Mouse (Mus musculus): ENCODE measurements at regions not wholly inside any gene's neighbourhood (a gene's known extent, or its start where the extent isn't known, plus 50 kb on each side); places are given as distances from the start of the nearest gene placed in this dataset.

DNA sequence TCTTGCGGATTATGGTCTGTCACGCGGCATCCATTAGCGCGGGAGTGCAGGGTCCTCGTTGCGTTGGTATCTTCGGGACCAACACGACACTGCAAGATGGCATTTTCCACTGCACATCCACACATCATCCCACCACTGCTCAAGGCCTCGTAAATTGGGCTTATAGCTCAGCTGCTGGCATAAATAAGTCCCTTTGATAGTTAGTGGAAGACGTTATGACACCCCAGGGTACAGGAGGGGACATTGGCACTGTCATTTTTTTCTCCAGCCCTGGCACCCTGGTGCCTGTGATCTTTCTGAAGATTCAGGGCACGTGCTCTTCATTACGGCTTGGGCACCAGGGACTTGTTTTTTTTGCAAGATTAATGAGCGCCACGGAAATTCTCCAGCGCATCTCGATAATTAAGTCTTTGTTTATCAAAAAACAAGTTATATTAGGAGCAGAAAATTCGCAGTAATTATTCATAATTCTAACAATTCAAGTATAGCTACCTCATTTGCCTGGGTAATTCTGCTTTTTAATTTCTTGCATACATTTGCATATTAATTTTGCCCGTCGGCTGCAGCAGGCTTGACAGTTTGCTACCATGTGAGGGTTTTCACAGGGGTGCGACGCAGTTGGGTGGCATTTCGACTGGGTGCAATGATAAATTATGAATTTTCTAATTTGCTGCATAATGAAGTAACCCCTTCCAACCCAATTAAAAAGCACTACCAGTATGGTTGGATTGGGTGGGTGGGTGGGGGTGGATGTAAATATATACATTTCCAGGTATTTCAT lies 119.1 kb downstream of the Vrk1 start:
- DNase-seq: no peak

DNA sequence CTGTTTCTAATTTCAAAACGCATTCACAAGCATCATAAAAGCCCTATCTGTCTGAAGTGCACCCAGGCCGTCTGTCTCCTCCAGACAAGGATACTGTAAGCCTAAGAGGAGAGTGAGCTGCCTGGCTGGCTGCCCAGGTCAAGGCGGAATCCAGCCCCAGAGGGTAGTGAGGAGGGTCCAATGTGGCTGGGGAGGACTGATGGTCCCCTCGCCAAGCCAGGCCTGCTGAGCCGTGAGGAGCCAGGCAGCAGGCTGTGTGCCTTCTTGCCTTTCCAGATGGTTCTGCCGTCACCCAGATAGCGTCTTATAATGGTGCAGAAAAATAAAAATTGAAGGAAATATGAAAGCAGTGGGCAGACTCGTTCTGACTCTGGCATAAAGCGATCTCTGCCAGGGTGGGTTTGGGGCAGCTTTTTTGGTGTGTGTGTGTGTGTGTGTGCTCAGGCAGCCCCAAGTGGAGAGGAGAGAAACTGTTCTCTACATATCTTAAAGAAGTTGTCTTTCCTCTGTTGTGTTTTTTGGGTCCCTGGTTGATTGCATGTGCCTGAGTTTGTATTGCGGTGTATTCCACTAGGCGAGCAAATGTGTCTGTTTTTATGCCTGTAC lies 120.1 kb downstream of the Vrk1 start:
- peak; percentile 8 for DNase-seq

DNA sequence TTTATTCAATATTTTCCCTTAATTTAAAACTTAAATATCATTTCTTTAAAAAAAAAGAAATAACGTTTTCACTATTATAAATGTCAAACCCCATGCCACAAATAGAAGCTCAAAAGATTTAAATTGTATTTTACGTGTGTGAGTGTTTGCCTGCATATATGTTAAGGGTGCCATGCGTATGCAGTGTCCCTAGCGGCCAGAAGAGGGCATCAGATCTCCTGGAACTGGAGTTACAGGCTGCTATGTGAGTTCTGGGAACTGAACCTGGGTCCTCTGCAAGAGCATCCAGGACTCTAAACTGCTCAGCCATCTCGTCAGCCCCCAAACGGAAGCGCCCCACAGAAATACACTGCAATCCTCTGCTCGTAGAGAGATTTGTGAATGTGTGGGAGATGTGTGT lies 122.7 kb downstream of the Vrk1 start:
- no peak for DNase-seq

DNA sequence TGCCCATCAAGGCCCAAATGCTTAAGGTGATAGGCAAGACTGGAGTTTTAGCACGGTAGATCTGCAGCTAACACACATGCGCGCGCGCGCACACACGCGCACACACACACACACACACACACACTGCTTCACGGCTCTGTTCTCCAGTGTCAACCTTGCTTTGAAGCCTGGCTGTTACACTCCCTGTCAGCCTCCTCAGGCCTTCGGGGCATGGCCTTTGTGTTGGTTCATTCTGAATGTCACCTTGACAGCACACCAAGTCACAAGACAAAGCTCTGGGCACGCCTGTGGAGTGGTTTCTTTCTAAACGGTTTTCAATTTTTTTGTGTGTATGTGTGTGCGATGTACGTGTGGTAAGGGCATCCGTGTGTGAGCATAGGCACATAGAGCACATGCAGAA lies 128.4 kb downstream of the Vrk1 start:
- DNase-seq: no peak

DNA sequence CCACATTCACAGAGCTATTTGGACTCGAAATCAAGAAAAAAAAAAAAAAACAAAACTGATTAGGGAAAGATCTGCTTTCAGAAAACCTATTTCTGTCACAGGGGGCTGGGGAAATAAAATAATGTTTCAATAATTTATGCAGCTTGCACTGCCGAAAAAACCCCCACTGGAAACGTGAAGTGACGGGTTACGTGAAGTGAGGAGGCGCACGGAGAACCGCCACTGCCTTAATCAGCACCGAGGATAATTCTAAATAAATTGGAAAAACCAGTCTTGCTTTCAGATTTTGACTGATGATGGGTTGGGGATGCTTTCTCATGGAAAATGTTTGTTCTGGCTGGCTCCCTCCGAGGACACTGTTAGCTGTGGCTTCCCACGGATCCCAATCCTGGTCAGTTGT lies 129.5 kb downstream of the Vrk1 start:
- DNase-seq: no peak

DNA sequence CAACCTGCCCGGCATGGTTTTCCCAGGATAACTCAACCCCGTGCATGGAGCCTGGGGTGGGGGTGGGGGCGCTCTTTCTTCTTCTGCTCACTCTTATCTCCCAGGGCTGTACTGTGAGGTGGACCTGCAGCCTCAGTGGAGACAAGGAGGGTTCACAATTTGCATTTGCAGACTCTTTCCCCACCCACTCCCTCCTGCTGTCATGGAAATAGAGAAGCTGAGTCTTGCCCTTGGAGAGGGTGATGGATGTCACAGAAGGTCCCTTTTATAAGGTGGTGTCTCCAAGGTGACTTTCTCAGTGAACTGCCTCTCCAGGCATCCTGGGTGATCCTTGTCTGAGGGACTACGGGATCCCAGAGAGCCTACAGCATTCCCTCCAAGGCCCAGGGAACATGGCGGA lies 129.9 kb downstream of the Vrk1 start:
- no peak for DNase-seq

DNA sequence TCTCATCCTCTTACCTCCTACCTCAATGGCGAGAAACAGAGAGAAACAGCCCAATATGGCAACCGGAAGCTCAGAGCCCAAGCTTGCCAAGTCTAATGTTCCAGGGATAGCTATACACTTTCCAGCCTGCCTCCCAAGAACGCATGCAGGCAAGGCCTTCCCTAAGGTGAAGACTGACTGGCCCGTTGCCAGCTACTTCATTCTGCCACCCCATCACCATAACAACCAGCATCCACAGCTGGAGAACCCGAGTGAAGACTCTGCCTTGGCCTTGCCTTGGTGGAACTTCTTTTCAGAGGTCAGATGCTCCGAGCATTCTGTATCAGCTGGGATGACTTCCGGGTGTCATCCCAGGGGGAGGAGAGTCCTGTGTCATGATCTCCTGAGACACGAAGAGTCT lies 130.6 kb downstream of the Vrk1 start:
- DNase-seq: no peak

DNA sequence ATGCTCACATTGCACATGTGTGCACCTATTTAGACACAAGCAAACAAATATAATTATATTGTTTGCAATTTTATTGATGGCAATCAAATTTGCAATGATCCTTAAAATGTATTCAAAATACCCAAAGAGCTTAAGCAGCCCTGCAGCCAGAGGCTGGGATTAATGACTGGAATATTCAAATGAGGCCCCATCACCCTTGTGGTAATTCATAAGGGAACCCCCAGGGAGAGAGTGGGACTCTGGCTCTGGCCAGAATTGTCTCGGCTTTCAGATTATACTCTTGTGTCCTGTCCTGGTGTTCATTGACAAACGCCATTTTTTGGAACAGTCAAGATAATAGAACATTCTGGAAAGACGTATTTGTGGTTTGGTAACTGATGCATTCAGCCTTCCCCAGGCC lies 133.5 kb downstream of the Vrk1 start:
- no peak for DNase-seq

DNA sequence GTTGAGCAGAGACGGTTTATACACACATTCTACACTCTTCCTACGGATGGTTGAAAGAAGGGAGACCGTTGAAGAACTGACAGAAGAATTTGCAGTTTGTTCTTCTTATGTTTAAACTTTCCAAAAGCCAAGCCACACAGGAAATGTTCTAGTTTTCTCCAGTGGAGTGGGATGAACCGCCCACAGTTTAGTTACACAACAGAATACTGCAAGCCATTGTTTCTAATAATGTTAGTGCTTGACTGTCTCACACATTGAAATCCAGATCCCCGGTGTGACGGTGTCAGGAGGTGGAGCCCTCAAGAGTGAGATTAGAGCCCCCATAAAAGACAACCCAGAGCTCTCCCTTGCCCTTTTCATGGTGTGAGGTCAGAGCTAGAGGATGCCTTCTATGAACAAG lies 146.8 kb downstream of the Vrk1 start:
- DNase-seq: no peak

DNA sequence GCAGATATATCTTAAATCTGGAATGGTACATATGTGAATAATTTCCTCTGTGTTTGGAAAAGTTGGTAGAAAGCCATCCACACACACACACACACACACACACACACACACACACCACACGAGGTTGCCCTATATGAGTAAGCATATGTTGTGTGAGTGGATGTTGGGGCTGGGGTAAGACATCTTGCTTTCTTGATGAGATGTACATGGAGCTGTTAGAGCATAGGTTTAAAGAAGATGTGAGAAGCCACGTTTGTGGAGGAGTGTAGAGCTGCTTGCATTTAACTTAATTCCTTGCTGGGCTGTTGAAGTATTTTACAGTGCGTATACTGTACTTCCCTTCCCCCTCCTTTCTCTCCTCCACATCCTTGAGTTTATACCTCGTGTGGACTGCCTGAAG lies 147.8 kb downstream of the Vrk1 start:
- DNase-seq: no peak

DNA sequence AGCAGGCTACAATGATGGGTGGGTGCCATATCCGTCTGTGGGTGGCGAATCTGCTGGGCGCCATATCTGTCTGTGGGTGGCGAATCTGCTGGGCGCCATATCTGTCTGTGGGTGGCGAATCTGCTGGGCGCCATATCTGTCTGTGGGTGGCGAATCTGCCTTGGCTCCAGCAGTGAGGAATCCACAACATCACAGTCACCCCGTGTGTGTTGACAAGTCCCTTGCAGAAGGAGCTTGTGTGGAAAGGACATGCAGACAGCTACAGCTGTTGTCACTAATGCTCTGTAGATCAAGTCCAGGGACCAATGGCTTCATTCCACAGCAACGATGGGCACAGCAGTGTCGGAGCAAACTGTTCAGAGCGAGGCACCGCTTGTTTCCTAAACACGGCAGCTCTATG lies 148.6 kb downstream of the Vrk1 start:
- no peak for DNase-seq

DNA sequence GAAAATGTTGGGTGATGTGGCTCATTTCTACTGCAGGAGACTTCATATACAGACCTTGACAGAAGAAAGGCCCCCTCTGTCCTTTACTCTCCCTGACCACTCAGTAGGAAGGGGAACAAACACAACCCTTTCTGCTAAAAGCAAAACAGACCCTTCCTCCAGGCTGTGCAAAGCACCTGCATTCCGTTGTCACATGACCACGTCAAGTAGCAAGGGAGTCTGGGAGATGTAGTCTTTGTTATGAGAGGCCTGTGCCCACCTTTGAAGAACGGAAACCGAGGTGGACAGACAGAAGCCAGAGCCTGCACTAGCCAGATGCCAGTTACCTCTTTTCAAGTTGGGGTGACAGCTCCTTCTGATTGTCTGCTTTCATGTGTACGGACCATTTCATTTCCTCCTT lies 161.3 kb downstream of the Vrk1 start:
- no peak for DNase-seq

DNA sequence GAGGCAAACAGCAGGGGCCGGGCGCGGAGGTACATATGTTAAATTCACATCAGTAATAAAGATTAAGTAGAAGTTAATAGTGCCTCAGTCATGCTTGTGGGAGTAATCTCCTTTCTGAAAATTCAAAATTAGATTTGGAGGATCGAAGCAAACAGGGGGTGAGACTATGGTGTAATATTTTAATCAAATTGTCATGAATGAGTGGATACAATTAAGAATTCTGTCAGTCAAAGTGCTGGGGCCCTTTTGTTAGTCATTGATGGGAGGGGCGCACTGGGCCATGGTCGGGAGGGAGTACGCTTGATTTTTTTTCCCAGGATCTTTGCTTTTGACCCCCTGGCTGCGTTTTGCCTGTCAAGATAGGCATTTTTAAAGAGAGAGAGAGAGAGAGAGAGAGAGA lies 163.2 kb downstream of the Vrk1 start:
- DNase-seq: no peak

DNA sequence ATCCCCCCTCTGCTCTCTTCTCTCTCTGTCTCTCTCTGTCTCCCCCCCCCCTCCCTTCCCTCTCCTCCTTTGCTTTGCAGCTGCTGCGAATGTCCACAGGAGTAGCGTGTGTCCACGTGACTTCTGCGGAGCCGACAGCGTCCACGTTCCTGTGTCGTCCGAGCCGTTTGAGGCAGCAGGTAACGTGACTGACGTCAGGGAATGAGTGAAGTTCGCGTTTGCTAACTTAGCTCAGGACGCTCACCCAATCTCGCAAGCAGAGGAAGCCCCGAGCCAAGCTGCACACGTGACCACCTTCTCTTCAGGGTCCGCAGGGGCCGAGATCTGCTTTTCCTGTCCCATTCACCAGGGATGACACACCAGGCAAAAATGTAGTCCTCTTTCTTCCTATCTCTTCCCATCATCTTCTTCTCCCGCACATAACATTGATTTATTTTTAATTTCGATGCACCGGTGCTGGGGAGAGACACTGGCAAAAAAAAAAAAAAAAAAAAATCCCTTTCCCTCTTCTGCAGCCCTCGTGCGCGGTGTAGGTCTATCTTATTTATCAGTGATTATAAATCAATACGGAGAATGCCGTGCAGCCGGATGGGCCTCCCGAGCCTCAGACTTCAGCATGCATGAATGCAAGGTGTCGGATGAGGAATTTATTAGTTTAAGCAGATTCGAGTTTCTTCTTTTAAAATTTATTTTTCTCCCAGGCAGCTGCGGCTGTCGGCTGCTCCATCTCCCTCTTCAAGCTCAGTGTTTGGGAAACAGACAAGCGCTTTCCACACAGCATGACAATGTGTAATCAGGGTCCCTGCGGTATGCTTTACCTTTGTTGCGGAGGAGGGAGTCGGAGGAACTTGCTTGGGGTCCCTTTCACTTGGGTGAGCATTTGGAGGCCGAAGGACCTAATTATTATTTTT lies 164.3 kb downstream of the Vrk1 start:
- DNase-seq: peak; percentile 39

DNA sequence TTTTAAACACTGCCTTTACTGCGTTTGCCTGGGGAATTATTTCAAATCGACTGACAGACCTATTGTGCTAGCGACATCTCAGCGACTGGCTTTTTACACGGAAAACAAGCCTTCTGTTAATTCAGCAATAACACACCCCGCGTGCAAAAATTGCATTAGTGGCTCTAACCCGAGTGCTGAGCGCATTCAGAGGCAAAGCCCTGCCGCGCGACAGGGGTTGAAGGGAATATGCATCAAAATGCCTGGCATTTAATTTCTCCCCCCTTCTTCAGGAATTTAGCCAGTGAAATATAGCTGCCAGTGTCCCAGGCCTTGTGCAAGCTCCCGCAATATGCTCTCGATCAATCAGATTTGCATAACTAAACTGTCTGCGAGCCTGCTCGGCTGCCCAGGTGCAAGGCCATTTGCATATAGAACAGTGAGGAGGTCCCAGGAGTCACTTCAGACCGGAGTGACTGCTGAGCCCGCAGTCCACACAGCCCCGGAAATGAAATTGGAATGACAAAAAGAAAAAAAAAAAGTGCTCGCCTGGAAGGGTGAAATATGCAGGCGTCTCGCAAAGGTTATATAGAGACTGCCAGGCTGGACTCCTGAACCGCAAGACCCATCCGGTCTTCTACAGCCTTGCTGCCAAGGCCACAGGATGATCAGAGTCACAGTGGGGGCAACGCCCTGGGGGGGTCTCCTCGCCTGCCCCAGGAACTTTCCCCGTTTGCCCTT lies 165.1 kb downstream of the Vrk1 start:
- DNase-seq: peak; percentile 18

DNA sequence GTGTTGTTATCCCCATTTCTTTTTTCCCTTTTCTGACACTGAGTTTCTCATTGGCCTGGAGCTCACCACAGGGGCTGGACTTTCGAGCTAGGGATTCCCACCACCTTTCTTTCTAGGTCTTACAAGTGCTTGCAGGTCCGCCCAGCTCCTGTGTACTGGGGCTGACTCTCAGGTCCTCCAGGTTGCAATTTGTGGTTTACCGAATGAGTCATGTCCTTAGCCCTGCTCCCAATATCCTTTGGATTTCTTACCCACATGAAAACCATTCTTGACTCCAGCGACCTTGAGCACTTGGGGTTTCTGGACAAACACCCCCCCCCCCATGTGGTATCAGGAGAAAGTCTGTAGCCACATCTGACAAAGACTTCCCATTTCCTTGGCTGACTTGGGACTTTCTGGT lies 167.3 kb downstream of the Vrk1 start:
- no peak for DNase-seq

DNA sequence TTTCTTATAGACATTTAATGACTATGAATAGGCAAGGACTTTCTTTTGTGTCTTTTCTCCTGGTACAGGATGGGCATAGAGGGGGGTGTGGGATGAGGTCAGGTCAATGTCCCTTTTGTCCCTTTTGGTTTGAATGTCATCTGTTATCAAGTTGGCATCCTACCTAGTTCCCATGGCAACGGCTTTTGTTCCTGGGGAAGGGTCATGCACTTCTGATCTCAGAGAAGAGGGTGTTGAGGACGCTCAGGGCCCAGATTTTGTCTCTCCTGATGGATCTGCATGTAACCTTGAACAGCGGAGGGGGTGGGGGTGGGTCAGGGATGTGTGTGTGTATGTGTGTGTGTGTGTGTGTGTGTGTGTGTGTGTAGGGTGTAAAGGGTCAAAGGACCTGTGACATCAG lies 167.8 kb downstream of the Vrk1 start:
- DNase-seq: no peak

DNA sequence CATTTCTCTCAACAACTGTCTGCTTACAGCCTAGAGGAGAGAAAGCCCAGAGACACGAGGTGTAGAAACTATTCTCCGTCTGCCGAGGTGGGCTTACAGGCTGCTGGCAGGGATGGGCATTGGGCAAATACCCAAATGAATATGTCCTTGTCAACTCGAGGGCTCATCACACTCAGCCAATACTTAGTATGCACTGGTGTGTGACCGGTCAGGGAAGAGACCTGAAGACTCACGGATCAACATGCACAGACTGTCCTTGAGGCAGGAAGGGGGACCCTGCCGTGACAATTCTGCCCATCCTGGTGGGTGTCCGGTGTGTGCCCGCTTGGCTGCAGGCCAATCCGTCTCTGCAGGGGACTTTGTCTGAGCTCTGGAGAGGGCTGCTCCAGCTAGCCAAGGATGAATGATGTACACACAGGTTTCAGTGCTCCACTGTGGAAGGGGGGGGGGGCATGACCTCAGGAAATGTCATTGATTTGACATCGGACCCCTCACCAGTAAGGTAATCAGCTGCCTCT lies 168.7 kb downstream of the Vrk1 start:
- DNase-seq: no peak

DNA sequence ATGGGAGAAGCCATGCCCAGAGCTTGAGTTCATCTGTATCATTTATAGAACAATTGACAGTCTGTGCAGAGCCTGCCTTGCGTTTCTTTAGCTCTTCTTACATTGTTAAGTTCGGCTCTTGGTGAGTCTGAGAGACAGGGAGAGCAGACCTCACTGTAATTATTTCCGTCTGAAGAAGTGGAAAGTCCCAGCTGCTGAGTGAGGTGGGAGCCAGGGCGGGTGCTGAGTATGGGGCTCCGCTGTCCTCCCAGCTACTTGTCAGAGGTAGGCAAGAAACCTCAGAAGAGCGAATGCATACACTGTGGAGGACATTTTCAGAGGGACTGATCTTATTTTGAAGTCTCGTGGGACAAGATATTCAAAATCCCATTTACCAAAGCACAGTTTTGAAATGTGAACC lies 172.9 kb downstream of the Vrk1 start:
- DNase-seq: no peak

DNA sequence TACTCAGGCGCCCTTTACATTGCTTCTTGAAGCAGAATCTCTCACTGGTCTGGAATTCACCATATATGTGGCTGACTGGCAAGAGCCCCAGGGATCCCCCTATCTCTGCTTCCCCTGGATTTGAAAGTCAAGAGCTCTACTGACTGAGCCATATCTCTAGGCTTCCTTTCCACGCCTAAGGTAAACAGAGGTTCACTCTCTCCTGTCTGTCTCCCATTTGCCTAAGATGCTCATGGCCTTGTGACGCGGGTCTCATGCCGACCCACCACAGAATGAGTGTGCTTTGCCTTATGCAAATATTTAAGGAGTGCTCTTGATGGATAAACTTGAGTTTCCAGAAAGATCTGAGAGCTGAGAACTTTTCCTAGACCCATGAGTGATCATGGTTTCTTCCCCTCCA lies 173.9 kb downstream of the Vrk1 start:
- DNase-seq: no peak

DNA sequence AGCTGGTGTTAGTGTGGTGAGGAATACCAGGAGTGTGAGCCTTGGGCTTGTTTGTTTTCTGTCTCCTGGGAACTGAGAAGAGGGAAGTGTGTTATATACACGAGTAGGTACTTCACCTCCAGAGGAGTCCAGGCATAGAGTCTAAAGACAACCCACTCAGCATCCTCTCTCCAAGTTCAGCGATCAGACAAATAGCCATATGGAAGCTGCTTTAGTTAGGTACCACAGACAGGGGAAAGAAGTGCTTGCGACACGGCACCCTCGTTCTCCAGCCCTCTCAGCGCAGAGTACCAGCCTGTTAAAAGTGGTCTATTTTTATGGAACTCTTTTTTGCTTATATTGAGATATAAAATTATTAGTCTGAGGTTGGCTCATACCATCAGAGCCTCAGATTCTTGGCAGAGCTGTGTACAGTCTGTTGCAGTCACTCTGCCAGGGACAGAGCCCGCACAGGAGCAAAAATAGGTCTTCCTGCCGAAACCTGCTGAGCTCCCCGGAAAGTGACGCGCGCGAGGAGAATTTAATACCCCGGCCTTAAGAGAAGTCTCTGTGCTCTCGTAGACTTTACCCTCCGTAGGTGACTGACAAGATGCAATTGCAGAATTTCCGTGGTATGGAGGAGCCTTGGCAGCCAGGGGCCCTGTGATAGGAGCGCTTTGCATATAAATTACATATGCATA lies 175.5 kb downstream of the Vrk1 start:
- peak; percentile 54 for DNase-seq

DNA sequence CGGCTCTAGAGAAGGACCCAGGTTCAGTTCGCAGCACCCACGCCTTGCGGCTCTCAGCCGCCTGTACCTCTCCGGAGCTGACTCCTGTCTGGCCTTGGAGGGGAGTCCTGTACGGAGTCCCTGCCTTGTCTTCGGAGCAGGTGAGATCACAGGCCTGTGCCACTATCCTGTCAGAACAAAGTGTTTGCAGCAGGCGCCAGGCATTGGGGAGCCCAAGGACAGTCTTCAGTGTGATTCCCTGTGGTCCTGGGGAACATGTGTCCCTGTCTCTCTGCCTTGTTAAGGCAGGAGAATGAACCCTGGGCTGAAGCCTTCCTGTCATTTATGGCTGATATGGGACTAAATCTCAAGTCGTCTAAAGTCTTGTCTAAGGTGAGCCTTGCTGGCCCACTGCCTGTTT lies 176.5 kb downstream of the Vrk1 start:
- no peak for DNase-seq
